Mouse (Mus musculus) liver, postnatal 0 days (tissue): ENCODE measurements around the gene Khk. TPM values are rescaled to one million over a fixed set of nuclear protein-coding genes. Genes with fewer than 3 reads are reported as not detected.

ENCODE experiments used
- ATAC-seq: fragments of 200-750 bp; cut with Nextera tagmentation; 2 replicates; pipeline ENCODE4 v1.8.0; 2017; ENCODE audit warnings: mild to moderate bottlenecking, moderate library complexity
- DNase-seq: peaks from one replicate; pipeline ENCODE4 v3.0.0-alpha.2; 2016
- H3K27ac ChIP-seq: fragments of 300-500 bp; sonication (generic); 2 replicates; pipeline ENCODE4 v1.5.1; 2014; ENCODE audit warnings: antibody characterized with exemption, moderate library complexity, mild to moderate bottlenecking, low read depth
- H3K27me3 ChIP-seq: fragments of 300-500 bp; sonication (generic); 2 replicates; pipeline ENCODE4 v1.6.1; 2014; ENCODE audit warnings: low read length, control low read depth, mixed read lengths; ENCODE audit not compliant: insufficient read depth
- H3K36me3 ChIP-seq: fragments of 300-500 bp; sonication (generic); replicated peaks from 2 replicates; pipeline ENCODE4 v1.6.1; 2014; ENCODE audit warnings: mild to moderate bottlenecking, control low read depth, low read length, moderate library complexity, mixed read lengths; ENCODE audit not compliant: insufficient read depth
- H3K4me1 ChIP-seq: fragments of 300-500 bp; sonication (generic); 2 replicates; pipeline ENCODE4 v1.6.1; 2014; ENCODE audit warnings: antibody characterized with exemption, mild to moderate bottlenecking, control low read depth; ENCODE audit not compliant: insufficient read depth
- H3K4me2 ChIP-seq: fragments of 300-500 bp; sonication (generic); 2 replicates; pipeline ENCODE4 v1.6.1; 2014; ENCODE audit warnings: low read depth, mild to moderate bottlenecking, low read length, moderate library complexity, mixed read lengths
- H3K4me3 ChIP-seq: fragments of 300-500 bp; sonication (generic); 2 replicates; pipeline ENCODE4 v1.5.1; 2014; ENCODE audit warnings: low read depth, low read length
- H3K9ac ChIP-seq: fragments of 300-500 bp; sonication (generic); replicated peaks from 2 replicates; pipeline ENCODE4 v1.6.1; 2014; ENCODE audit warnings: mild to moderate bottlenecking, moderate library complexity
- H3K9me3 ChIP-seq: fragments of 300-500 bp; sonication (generic); 2 replicates; pipeline ENCODE4 v1.6.1; 2016; ENCODE audit warnings: mild to moderate bottlenecking, control low read depth, low read length, mixed read lengths
- CTCF ChIP-seq: sonication (generic); IDR thresholded peaks from 2 replicates; pipeline ENCODE4 v1.5.1; 2016; ENCODE audit warnings: antibody characterized with exemption, low read depth
- EP300 ChIP-seq: IDR thresholded peaks from 2 replicates; pipeline ENCODE4 v1.6.1; 2016; ENCODE audit warnings: antibody characterized with exemption, low read depth, mild to moderate bottlenecking
- WGBS: fragments of 180-500 bp; shearing (Covaris S2); extraction: QIAGEN DNeasy Blood & Tissue Kit; methylation state at CpG from one replicate; pipeline ENCODE4 v1.1.7; 2014; ENCODE audit not compliant: insufficient replicate concordance; 5-methylcytosine and 5-hydroxymethylcytosine counted together
- polyA plus RNA-seq: library from polyadenylated mRNA; unstranded; fragments of >200 nt; fragmentation: Nextera tagmentation; extraction: Ambion mirVana; gene quantifications from 2 replicates; pipeline ENCODE4 v1.2.1, GENCODE M21; 2015

Khk gene
- polyA plus RNA-seq, 1 experiment from 2014 or later = 56.9 TPM

DNA sequence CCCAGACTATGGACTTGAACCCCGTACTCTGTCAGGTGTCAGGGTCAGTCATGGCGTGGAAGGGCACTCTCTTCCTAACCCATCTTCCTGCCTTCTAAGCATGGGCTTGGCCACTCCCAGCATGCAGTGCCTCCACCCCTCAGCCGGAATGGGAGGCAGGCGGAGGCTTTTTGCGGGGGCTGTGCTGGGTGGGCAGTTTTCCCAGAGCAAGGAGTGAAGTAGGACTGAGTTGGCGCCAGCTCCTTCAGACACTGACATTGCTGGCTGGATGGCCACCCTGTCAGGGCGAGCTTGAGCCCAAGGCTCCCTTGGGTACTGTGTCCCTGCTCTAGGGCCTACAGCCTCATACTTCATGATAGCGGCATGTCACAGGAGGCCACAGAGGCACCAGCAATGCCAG is 47.2 kb downstream of the Khk start, which contains the start of gene Tcf23:
Gene Tcf23, plus strand, starts transcription at position 247 of the 400 bp plus-strand sequence.
- Histone ChIP-seq H3K4me2 (no peak within 1 kb of the TSS), H3K27ac (no peak within 1 kb of the TSS), H3K9me3 (no peaks in the 10 kb centered on the region), H3K36me3 (no peaks in the 10 kb centered on the region), H3K4me3 (no peak within 1 kb of the TSS), H3K27me3 (no peaks in the 10 kb centered on the region), H3K4me1 (peaks cover 5% of the 10 kb centered on the region), H3K9ac (no peak within 1 kb of the TSS)
- no peak for DNase-seq
- TF ChIP-seq CTCF = no peak
- TF ChIP-seq EP300 = no peak
- ATAC-seq = no peak
- WGBS = 64% methylated on average over 8 of the region's 8 CpGs

DNA sequence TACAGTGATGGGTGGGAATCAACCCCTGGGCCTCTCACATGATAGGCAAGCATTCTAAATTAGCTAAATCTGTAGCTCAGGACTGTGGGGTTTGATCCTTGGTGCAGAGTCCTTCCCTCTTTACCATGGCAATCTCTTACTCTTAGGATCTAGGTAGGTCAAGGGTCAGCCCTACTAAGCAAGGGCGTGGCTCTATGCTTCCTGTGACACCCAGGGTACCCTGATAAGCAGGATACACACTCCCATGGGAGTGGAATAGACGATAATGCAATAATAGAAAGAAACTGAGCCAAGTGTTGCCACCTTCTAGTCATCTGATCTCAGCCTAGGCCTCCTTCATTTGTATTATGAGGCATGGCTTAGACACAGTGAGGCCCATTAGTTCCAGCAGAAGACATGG is 48.2 kb downstream of the Khk start:
- Histone ChIP-seq H3K27me3 (no peaks in the 10 kb centered on the region), H3K4me2 (no peak overlapping the region), H3K36me3 (no peaks in the 10 kb centered on the region), H3K4me1 (peaks cover 5% of the 10 kb centered on the region), H3K9me3 (no peaks in the 10 kb centered on the region), H3K27ac (no peak overlapping the region), H3K4me3 (no peak overlapping the region), H3K9ac (no peak overlapping the region)
- no peak for ATAC-seq
- 55% methylated on average over 2 of the region's 2 CpGs for whole genome bisulfite sequencing
- no peak for TF ChIP-seq EP300
- DNase-seq = no peak

DNA sequence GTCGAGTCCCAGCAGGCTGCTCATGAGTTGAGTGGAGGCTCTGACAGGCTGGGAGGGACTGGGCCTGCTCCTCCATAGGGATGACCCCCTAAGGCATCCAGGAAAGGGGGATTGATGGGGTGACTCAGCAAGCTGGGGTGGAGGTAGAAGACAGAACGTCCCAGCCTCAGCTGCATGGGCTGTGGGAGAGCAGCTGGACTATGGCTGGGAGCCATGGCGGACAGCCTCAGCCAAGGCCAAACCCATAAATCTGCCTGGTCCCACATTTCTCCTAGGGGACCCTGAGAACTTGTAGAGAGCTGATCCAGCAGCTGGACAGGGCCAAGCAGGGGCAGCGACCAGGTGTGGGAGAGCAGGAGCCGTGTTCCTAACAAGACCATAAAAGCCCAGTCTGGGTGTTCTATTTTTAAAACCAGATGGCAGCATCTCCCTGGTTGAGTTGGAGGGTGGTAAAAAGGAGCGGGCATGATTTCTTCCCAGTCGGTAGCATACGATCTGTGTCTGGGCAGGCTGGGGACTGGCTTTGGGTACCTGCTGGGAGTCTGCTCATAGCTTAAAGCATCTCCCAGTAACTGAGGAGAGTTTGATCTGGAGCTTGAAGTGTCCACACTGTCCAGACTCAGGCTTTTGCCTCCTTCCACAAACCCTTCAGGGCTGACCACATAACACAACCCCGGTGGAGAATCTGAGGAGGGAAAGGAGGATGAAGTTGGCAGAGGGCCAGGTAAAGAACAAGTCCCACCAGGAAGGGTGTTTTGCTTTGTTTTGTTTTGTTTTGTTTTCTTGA is 53.8 kb downstream of the Khk start:
- no peak overlapping the region for H3K4me3 ChIP-seq
- H3K36me3 ChIP-seq = no peaks in the 10 kb centered on the region
- ATAC-seq (no peak), DNase-seq (no peak)
- H3K27ac ChIP-seq = no peak overlapping the region
- no peak overlapping the region for H3K9ac ChIP-seq
- H3K4me1 ChIP-seq = no peaks in the 10 kb centered on the region
- H3K4me2 ChIP-seq = no peak overlapping the region
- TF ChIP-seq CTCF = no peak
- no peaks in the 10 kb centered on the region for H3K27me3 ChIP-seq
- WGBS = 73% methylated on average over 9 of the region's 9 CpGs
- no peaks in the 10 kb centered on the region for H3K9me3 ChIP-seq

Other genes starting within 250 kb of the Khk start
- 0.05 TPM in 1 of 2 replicates, not detected in the other for gene Dpysl5, start 209.9 kb upstream of the Khk start, polyA plus RNA-seq
- 7.4 and 8.0 TPM in 2 replicates for gene Mapre3, start 106.8 kb upstream of the Khk start, polyA plus RNA-seq
- 32.1 and 33.0 TPM in 2 replicates for gene Tmem214, start 53.4 kb upstream of the Khk start, polyA plus RNA-seq
- 3.1 and 3.2 TPM in 2 replicates for gene Agbl5, start 32.7 kb upstream of the Khk start, polyA plus RNA-seq
- gene Ost4, start 13.6 kb upstream of the Khk start, polyA plus RNA-seq = 263 and 277 TPM in 2 replicates
- gene Emilin1, start 8.0 kb upstream of the Khk start, polyA plus RNA-seq = 25.3 and 30.9 TPM in 2 replicates
- 18.7 and 22.8 TPM in 2 replicates for gene Cgref1, start 24.2 kb downstream of the Khk start, polyA plus RNA-seq
- 79.2 and 80.6 TPM in 2 replicates for gene Preb, start 38.9 kb downstream of the Khk start, polyA plus RNA-seq
- 0.05 TPM in 1 of 2 replicates, not detected in the other for gene Tcf23, start 47.2 kb downstream of the Khk start, polyA plus RNA-seq
- 162 and 169 TPM in 2 replicates for gene Atraid, start 126.9 kb downstream of the Khk start, polyA plus RNA-seq
- gene Slc5a6, start 127.5 kb downstream of the Khk start, polyA plus RNA-seq = 3.1 and 3.7 TPM in 2 replicates
- 3.1 and 4.2 TPM in 2 replicates for gene Cad, start 133.3 kb downstream of the Khk start, polyA plus RNA-seq
- not detected in 2 replicates for gene Dnajc5g, start 184.9 kb downstream of the Khk start, polyA plus RNA-seq
- 0.24 and 0.72 TPM in 2 replicates for gene Slc30a3, start 186.8 kb downstream of the Khk start, polyA plus RNA-seq
- gene Trim54, start 195.3 kb downstream of the Khk start, polyA plus RNA-seq = 0.12 and 0.86 TPM in 2 replicates
- gene Ucn, start 217.4 kb downstream of the Khk start, polyA plus RNA-seq = not detected in 2 replicates
- gene Mpv17, start 232.8 kb downstream of the Khk start, polyA plus RNA-seq = 16.5 and 17.6 TPM in 2 replicates